Mouse (Mus musculus) olfactory bulb, adult 2 months (tissue): ENCODE results near the gene Iqsec1.

Source experiments
- CTCF ChIP-seq: fragments of 200-500 bp; IDR thresholded peaks from 2 replicates; pipeline ENCODE4 v1.5.1; 2012; ENCODE audit warnings: low read depth, mild to moderate bottlenecking, low read length, moderate library complexity; ENCODE audit not compliant: insufficient read depth
- POLR2A ChIP-seq: fragments of 200-500 bp; IDR thresholded peaks from 2 replicates; pipeline ENCODE4 v1.6.1; 2012; ENCODE audit warnings: mild to moderate bottlenecking, low read depth, low read length, moderate library complexity; ENCODE audit not compliant: insufficient read depth

DNA sequence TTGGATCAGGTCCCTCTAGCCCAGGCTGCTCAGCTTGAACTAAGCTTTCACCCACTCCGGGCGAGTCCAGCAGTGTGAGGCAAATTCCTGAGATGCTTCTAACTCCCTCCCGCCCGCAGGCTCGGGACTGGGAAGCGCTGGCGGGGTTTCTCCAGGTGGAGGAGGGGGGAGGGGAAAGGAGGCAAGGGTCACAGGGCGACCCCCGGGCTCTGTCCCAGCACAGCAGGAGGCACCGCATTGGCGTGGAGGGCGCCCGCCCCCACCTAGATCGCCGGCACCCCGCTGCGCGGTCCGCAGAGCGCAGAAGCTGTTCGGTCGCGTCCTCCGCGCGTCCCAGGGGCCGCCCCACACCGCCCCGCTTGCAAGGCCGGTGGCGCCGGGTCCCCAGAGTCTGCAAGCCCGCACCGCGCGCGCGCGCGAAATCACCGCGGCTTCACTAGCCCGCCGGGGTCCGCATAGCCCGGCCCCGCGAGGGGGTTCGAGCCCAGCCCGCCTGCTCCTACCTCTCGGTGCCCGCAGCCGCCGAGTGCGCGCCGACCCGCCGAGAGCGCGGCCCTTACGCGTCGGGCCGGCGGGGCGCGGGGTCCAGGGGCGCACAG, 252.3 kb downstream of the Iqsec1 start:
- TF ChIP-seq CTCF (no peak), POLR2A (0 out of 2 replicates have a peak, but pooled peaks have one; percentile 17)
